ENCODE assay signal across 9 mouse cellular contexts in the genomic region with DNA sequence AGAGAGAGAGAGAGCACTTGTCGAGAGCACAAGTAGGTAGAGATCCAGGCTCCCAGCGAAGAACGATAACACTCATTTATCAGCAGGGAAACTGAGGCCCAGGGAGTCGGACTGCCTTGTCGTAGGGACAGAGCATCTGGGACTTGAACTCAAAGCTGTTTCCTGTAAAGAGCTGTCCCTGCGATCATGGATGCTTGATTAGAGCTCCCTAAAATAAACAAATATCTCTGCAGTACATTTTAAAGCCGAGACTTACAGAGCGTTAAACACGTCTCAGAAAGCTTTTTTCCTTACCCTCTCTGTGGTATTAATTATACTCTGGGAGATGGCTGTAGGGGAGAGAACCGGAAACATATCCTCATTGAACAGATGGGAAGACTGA. TPM values are rescaled to one million over a fixed set of nuclear protein-coding genes. Genes with fewer than 3 reads are reported as not detected.
DNase-seq lines count a peak whose midpoint lies in the region; ATAC-seq and TF ChIP-seq lines count a peak whose summit lies in the region.
"Had no signal": no experiment of that assay in that cellular context is flagged by ENCODE, and none has a peak within 500 bp of the region (broad histone marks: within the 10 kb centered on the region; RNA-seq: fewer than 3 reads in every experiment).

No protein-coding gene starts in this region.

- no peak for TF ChIP-seq CTCF in left cerebral cortex, adult 2 months (IDR thresholded peaks at IDR 0.05)

- no peak for DNase-seq in left cerebral cortex, adult 2 months (ENCODE audit: extremely low spot score in 1 of 2, low spot score in 2 of 2)
- DNase-seq in left cerebral cortex, postnatal 4 days: no peak
- DNase-seq in c-Kit-positive CD71-positive TER-119-positive erythroid progenitor cells, embryonic 14.5 days (ENCODE audit: low spot score): peak; percentile 40
- no peak for DNase-seq in gastrocnemius, postnatal 14 days
- DNase-seq in left cerebral cortex, adult 8-10 months (ENCODE audit: low spot score in 2 of 2): no peak

- peak overlapping the region; percentile 80 for H3K9ac ChIP-seq in hindbrain, embryonic 16.5 days (ENCODE audit: low read depth, low read length)

- peak overlapping the region; percentile 79 for H3K4me2 ChIP-seq in hindbrain, embryonic 16.5 days (ENCODE audit: low read length)
- peak overlapping the region; percentile 85 for H3K4me2 ChIP-seq in myocyte (ENCODE audit: low read depth)

- intact Hi-C loops in left cerebral cortex, adult 2 months (cut with DNase I): no loop called here
- intact Hi-C loops in left cerebral cortex, postnatal 4 days (cut with DNase I): no loop called here
- intact Hi-C loops in gastrocnemius, postnatal 14 days (cut with DNase I; ENCODE audit: low total_unique reads): no loop called here

- peak overlapping the region; percentile 76 for H3K4me3 ChIP-seq in left cerebral cortex, adult 2 months
- peak overlapping the region; percentile 62 for H3K4me3 ChIP-seq in hindbrain, embryonic 16.5 days (ENCODE audit: low read length)
- H3K4me3 ChIP-seq in myocyte: peak overlapping the region; percentile 73

- 43% methylated on average over 10 of the region's 10 CpGs for WGBS in hindbrain, embryonic 16.5 days

- no peak for ATAC-seq in hindbrain, embryonic 16.5 days
- ATAC-seq in megakaryocyte progenitor cell, adult 5-6 weeks (replicated peaks; ENCODE audit: poor library complexity): no peak

- no peaks in the 10 kb centered on the region for H3K27me3 ChIP-seq in hindbrain, embryonic 16.5 days (replicated peaks; ENCODE audit: control insufficient read depth, insufficient read depth, low read length)
- H3K27me3 ChIP-seq in myocyte (ENCODE audit: control insufficient read depth, insufficient read depth, insufficient read length): no peaks in the 10 kb centered on the region

- peak overlapping the region; percentile 74 for H3ac ChIP-seq in myocyte (ENCODE audit: control insufficient read depth, insufficient read length)

- H3K79me2 ChIP-seq in myocyte (ENCODE audit: control insufficient read depth, insufficient read depth): peaks cover 18% of the 10 kb centered on the region

- no peak for TF ChIP-seq POLR2A in myocyte (IDR thresholded peaks at IDR 0.05; ENCODE audit: insufficient read length, low read depth)

- peak overlapping the region; percentile 86 for H3K27ac ChIP-seq in left cerebral cortex, adult 2 months
- no peak overlapping the region; the same call in none of the 2 replicates for H3K27ac ChIP-seq in hindbrain, embryonic 16.5 days (ENCODE audit: low read depth, low read length)

- H3K36me3 ChIP-seq in hindbrain, embryonic 16.5 days (ENCODE audit: control insufficient read depth, insufficient read depth, low read length): no peaks in the 10 kb centered on the region
- no peaks in the 10 kb centered on the region for H3K36me3 ChIP-seq in myocyte (ENCODE audit: control insufficient read depth, insufficient read depth)

- peaks cover 13% of the 10 kb centered on the region for H3K4me1 ChIP-seq in hindbrain, embryonic 16.5 days (ENCODE audit: control insufficient read depth, insufficient read depth, low read depth, low read length)

- H3K9me3 ChIP-seq in hindbrain, embryonic 16.5 days (ENCODE audit: control insufficient read depth, low read length): no peaks in the 10 kb centered on the region

TF ChIP-seq in myocyte, 11 proteins besides CTCF, POLR2A, EP300 and RAD21:
- TF ChIP-seq REST (IDR thresholded peaks at IDR 0.05; ENCODE audit: insufficient read depth, insufficient read length) (no peak), TCF12 (IDR thresholded peaks at IDR 0.05; ENCODE audit: insufficient read depth, poor library complexity, severe bottlenecking) (no peak)

RNA-seq across cellular contexts. Expression of a gene that starts 0.7 kb away (rescaled TPM):
- total RNA-seq in left cerebral cortex, adult 2 months (2021): 10 to 100 TPM; 75.1 to 86.6 TPM
- total RNA-seq in left cerebral cortex, postnatal 4 days (2021): 100 to 1,000 TPM; 143 to 147 TPM
- 47.0 and 62.1 TPM in 2 replicates for polyA plus RNA-seq in hindbrain, embryonic 16.5 days (2015; fragmentation: Nextera tagmentation; extraction: Ambion mirVana)
- 51.4 TPM for polyA plus RNA-seq in myocyte (2012; fragmentation: generic; extraction: Trizol)
- 10 to 100 TPM; 32.5 to 38.0 TPM for total RNA-seq in gastrocnemius, postnatal 14 days (2021)
- total RNA-seq in megakaryocyte progenitor cell, adult 5-6 weeks (2015): 58.2 and 67.9 TPM in 2 replicates
- 36.6 and 46.2 TPM in 2 replicates for total RNA-seq in megakaryocyte progenitor cell, adult 5-6 weeks (2017)
- total RNA-seq in left cerebral cortex, adult 8-10 months (2022): 10 to 100 TPM; 56.3 to 90.8 (median 74.6) TPM

RNA-seq across cellular contexts. Expression of a gene that starts 6.3 kb away (rescaled TPM):
- total RNA-seq in left cerebral cortex, adult 2 months (2021): under 1 TPM; 0.37 to 0.38 TPM
- under 1 TPM; 0.24 to 0.52 TPM for total RNA-seq in left cerebral cortex, postnatal 4 days (2021)
- polyA plus RNA-seq in hindbrain, embryonic 16.5 days (2015; fragmentation: Nextera tagmentation; extraction: Ambion mirVana): 0.34 and 0.39 TPM in 2 replicates
- 0.12 TPM for polyA plus RNA-seq in myocyte (2012; fragmentation: generic; extraction: Trizol)
- under 1 TPM; 0.16 to 0.23 TPM for total RNA-seq in gastrocnemius, postnatal 14 days (2021)
- 0.34 and 0.35 TPM in 2 replicates for total RNA-seq in megakaryocyte progenitor cell, adult 5-6 weeks (2015)
- total RNA-seq in megakaryocyte progenitor cell, adult 5-6 weeks (2017): 0.08 and 0.78 TPM in 2 replicates
- total RNA-seq in left cerebral cortex, adult 8-10 months (2022): under 1 TPM; 0.33 to 0.74 (median 0.53) TPM

RNA-seq across cellular contexts. Expression of a gene that starts 19.3 kb away (rescaled TPM):
- 100 to 1,000 TPM; 488 to 501 TPM for total RNA-seq in left cerebral cortex, adult 2 months (2021)
- 1,000 to 10,000 TPM in 1 of 2 experiments, 100 to 1,000 TPM in 1; 915 to 1,028 TPM for total RNA-seq in left cerebral cortex, postnatal 4 days (2021)
- 1,005 and 1,089 TPM in 2 replicates for polyA plus RNA-seq in hindbrain, embryonic 16.5 days (2015; fragmentation: Nextera tagmentation; extraction: Ambion mirVana)
- polyA plus RNA-seq in myocyte (2012; fragmentation: generic; extraction: Trizol): 1,912 TPM
- 100 to 1,000 TPM; 481 to 524 TPM for total RNA-seq in gastrocnemius, postnatal 14 days (2021)
- 2,965 and 3,011 TPM in 2 replicates for total RNA-seq in megakaryocyte progenitor cell, adult 5-6 weeks (2015)
- 1,012 and 1,228 TPM in 2 replicates for total RNA-seq in megakaryocyte progenitor cell, adult 5-6 weeks (2017)
- total RNA-seq in left cerebral cortex, adult 8-10 months (2022): 100 to 1,000 TPM; 577 to 601 (median 592) TPM

RNA-seq across cellular contexts. Expression of a gene that starts 33.6 kb away (rescaled TPM):
- total RNA-seq in left cerebral cortex, adult 2 months (2021): not detected
- total RNA-seq in left cerebral cortex, postnatal 4 days (2021): not detected
- 0.30 and 0.47 TPM in 2 replicates for polyA plus RNA-seq in hindbrain, embryonic 16.5 days (2015; fragmentation: Nextera tagmentation; extraction: Ambion mirVana)
- polyA plus RNA-seq in myocyte (2012; fragmentation: generic; extraction: Trizol): not detected
- total RNA-seq in gastrocnemius, postnatal 14 days (2021): not detected
- not detected in 2 replicates for total RNA-seq in megakaryocyte progenitor cell, adult 5-6 weeks (2015)
- total RNA-seq in megakaryocyte progenitor cell, adult 5-6 weeks (2017): not detected in 2 replicates
- not detected for total RNA-seq in left cerebral cortex, adult 8-10 months (2022)
- total RNA-seq: adrenal gland, adult 18-20 months had no signal

RNA-seq across cellular contexts. Expression of a gene that starts 33.7 kb away (rescaled TPM):
- total RNA-seq in left cerebral cortex, adult 2 months (2021): not detected
- not detected for total RNA-seq in left cerebral cortex, postnatal 4 days (2021)
- polyA plus RNA-seq in hindbrain, embryonic 16.5 days (2015; fragmentation: Nextera tagmentation; extraction: Ambion mirVana): 0.21 and 0.29 TPM in 2 replicates
- polyA plus RNA-seq in myocyte (2012; fragmentation: generic; extraction: Trizol): not detected
- total RNA-seq in gastrocnemius, postnatal 14 days (2021): not detected
- total RNA-seq in megakaryocyte progenitor cell, adult 5-6 weeks (2015): not detected in 2 replicates
- not detected in 2 replicates for total RNA-seq in megakaryocyte progenitor cell, adult 5-6 weeks (2017)
- not detected for total RNA-seq in left cerebral cortex, adult 8-10 months (2022)
- total RNA-seq: adrenal gland, adult 18-20 months had no signal
